ENCODE assay signal across 17 mouse cellular contexts in the genomic region with DNA sequence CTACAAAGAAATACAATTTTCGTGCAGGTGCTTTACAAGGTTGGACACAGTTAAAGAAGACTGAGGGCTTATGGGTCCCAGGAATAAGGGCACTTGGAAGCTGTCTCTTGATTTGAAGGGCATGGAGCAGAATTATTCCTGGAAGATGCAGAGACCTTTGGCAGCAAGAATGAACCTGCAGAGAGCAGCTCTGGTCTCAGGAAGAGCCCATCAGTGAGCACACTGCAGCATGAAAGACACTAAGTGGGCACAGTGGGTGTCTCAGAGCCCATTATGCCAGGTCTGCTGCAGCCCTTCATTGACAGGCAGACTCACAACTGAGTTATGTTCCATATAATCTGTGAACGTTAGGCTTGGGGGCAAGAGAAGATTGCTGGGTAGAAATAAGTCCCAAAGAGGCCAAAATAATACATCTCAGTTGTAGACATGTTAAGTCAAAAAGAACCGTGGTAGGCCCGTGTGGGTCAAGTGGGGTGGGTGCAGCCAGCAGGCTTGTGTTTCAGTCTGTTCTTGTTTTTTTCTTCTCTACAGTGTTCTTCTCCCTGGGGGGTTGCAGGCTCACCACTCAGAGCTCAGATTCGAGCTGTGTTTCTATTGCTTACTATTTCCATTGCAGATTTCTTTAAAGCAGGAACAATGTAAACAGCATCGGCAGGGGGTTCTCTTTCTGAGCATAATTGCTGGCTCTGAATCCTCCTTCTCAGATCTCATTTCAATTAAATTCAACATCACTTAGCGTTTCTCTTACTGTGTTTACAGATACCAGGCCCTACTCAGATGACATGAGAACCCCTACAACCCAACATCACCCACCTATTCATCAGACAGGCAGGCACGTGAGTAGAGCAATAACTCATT.
A peak's percentile ranks its signal among the peaks of the same experiment; 100 is the strongest.
DNase-seq lines count a peak whose midpoint lies in the region; ATAC-seq lines count a peak whose summit lies in the region.
"Had no signal": no experiment of that assay in that cellular context is flagged by ENCODE, and none has a peak within 500 bp of the region (broad histone marks: within the 10 kb centered on the region; RNA-seq: fewer than 3 reads in every experiment).

No protein-coding gene starts in this region.

- H3K27ac ChIP-seq in hindbrain, embryonic 13.5 days: peak overlapping the region; percentile 50
- no peak overlapping the region for H3K27ac ChIP-seq in hindbrain, embryonic 10.5 days
- H3K27ac ChIP-seq in embryonic facial prominence, embryonic 14.5 days (replicated peaks; ENCODE audit: low read depth, low read length): no peak overlapping the region
- no peak overlapping the region for H3K27ac ChIP-seq in limb, embryonic 13.5 days
- H3K27ac ChIP-seq: intestine, embryonic 15.5 days; kidney, postnatal 0 days; liver, embryonic 12.5 days; lung, embryonic 15.5 days had no signal

- 15% methylated on average over 8 of the region's 8 CpGs for WGBS in hindbrain, embryonic 13.5 days
- WGBS in hindbrain, embryonic 10.5 days: 20% methylated on average over 8 of the region's 8 CpGs
- 14% methylated on average over 8 of the region's 8 CpGs for WGBS in embryonic facial prominence, embryonic 14.5 days
- 30% methylated on average over 8 of the region's 8 CpGs for WGBS in limb, embryonic 13.5 days

- ATAC-seq in hindbrain, embryonic 13.5 days (ENCODE audit: low FRiP score): peak; percentile 43; the same call in 1 of the 2 replicates
- peak; percentile 42; the same call in 1 of the 2 replicates for ATAC-seq in embryonic facial prominence, embryonic 14.5 days (ENCODE audit: low read depth)
- no peak for ATAC-seq in limb, embryonic 13.5 days (ENCODE audit: low FRiP score, low read depth)
- ATAC-seq: intestine, embryonic 15.5 days; liver, embryonic 12.5 days had no signal

- H3K9me3 ChIP-seq in hindbrain, embryonic 13.5 days: no peaks in the 10 kb centered on the region
- H3K9me3 ChIP-seq in hindbrain, embryonic 10.5 days: no peaks in the 10 kb centered on the region
- no peaks in the 10 kb centered on the region for H3K9me3 ChIP-seq in embryonic facial prominence, embryonic 14.5 days (ENCODE audit: control insufficient read depth, low read length)
- H3K9me3 ChIP-seq in limb, embryonic 13.5 days: no peaks in the 10 kb centered on the region
- H3K9me3 ChIP-seq: intestine, embryonic 15.5 days; liver, embryonic 12.5 days; lung, embryonic 15.5 days had no signal

- no peak overlapping the region for H3K4me3 ChIP-seq in hindbrain, embryonic 13.5 days
- no peak overlapping the region for H3K4me3 ChIP-seq in hindbrain, embryonic 10.5 days
- H3K4me3 ChIP-seq in embryonic facial prominence, embryonic 14.5 days (ENCODE audit: low read depth, low read length): no peak overlapping the region
- no peak overlapping the region for H3K4me3 ChIP-seq in limb, embryonic 13.5 days
- H3K4me3 ChIP-seq: intestine, embryonic 15.5 days; liver, embryonic 12.5 days; lung, embryonic 15.5 days had no signal

- no peak for DNase-seq in hindbrain, embryonic 10.5 days (ENCODE audit: low spot score)
- DNase-seq in brain, adult 2 months (ENCODE audit: low read depth, low spot score): peak; percentile 44
- DNase-seq in embryonic facial prominence, embryonic 14.5 days (ENCODE audit: low spot score): no peak
- no peak for DNase-seq in thymus, postnatal 36 days
- DNase-seq in spleen, adult 12 weeks (ENCODE audit: low spot score): no peak
- DNase-seq: adrenal gland, adult 8-10 months; cerebellum, adult 2 months; heart, postnatal 10 days; layer of hippocampus, adult 9-11 months; thymus, adult 18-20 months had no signal

- no peak overlapping the region for H3K4me2 ChIP-seq in hindbrain, embryonic 13.5 days
- no peak overlapping the region for H3K4me2 ChIP-seq in embryonic facial prominence, embryonic 14.5 days (ENCODE audit: low read depth, low read length)
- H3K4me2 ChIP-seq in limb, embryonic 13.5 days (replicated peaks): peak overlapping the region; percentile 17; the same call in 1 of the 2 replicates
- H3K4me2 ChIP-seq: intestine, embryonic 15.5 days; liver, embryonic 12.5 days; lung, embryonic 15.5 days had no signal

- 0 out of 2 replicates have a peak, but pooled peaks cover 2% of the 10 kb centered on the region for H3K27me3 ChIP-seq in hindbrain, embryonic 13.5 days
- peaks cover 12% of the 10 kb centered on the region for H3K27me3 ChIP-seq in hindbrain, embryonic 10.5 days (ENCODE audit: insufficient read depth, poor library complexity, severe bottlenecking)
- no peaks in the 10 kb centered on the region; the same call in 1 of the 2 replicates for H3K27me3 ChIP-seq in embryonic facial prominence, embryonic 14.5 days (replicated peaks; ENCODE audit: control insufficient read depth, insufficient read depth, low read length)
- H3K27me3 ChIP-seq in limb, embryonic 13.5 days: no peaks in the 10 kb centered on the region
- H3K27me3 ChIP-seq: intestine, embryonic 15.5 days; liver, embryonic 12.5 days; lung, embryonic 15.5 days had no signal

- no peaks in the 10 kb centered on the region for H3K36me3 ChIP-seq in hindbrain, embryonic 13.5 days
- H3K36me3 ChIP-seq in hindbrain, embryonic 10.5 days: no peaks in the 10 kb centered on the region
- no peaks in the 10 kb centered on the region for H3K36me3 ChIP-seq in embryonic facial prominence, embryonic 14.5 days (ENCODE audit: control insufficient read depth, insufficient read depth, low read length)
- H3K36me3 ChIP-seq in limb, embryonic 13.5 days: no peaks in the 10 kb centered on the region
- H3K36me3 ChIP-seq: G1E; intestine, embryonic 15.5 days; liver, embryonic 12.5 days; lung, embryonic 15.5 days had no signal

- H3K9ac ChIP-seq in hindbrain, embryonic 13.5 days: 0 out of 2 replicates have a peak overlapping the region, but pooled peaks have one; percentile 21
- no peak overlapping the region for H3K9ac ChIP-seq in embryonic facial prominence, embryonic 14.5 days (ENCODE audit: low read depth, low read length)
- H3K9ac ChIP-seq in limb, embryonic 13.5 days: no peak overlapping the region
- H3K9ac ChIP-seq: intestine, embryonic 15.5 days; liver, embryonic 12.5 days; lung, embryonic 15.5 days had no signal

- H3K4me1 ChIP-seq in hindbrain, embryonic 13.5 days (replicated peaks): peaks cover 28% of the 10 kb centered on the region
- peaks cover 23% of the 10 kb centered on the region for H3K4me1 ChIP-seq in hindbrain, embryonic 10.5 days (replicated peaks)
- no peaks in the 10 kb centered on the region for H3K4me1 ChIP-seq in embryonic facial prominence, embryonic 14.5 days (ENCODE audit: control insufficient read depth, insufficient read depth, low read length)
- H3K4me1 ChIP-seq in limb, embryonic 13.5 days: peaks cover 18% of the 10 kb centered on the region
- H3K4me1 ChIP-seq: intestine, embryonic 15.5 days; liver, embryonic 12.5 days; lung, embryonic 15.5 days had no signal
